ENCODE assay signal across 13 mouse cellular contexts in the genomic region with DNA sequence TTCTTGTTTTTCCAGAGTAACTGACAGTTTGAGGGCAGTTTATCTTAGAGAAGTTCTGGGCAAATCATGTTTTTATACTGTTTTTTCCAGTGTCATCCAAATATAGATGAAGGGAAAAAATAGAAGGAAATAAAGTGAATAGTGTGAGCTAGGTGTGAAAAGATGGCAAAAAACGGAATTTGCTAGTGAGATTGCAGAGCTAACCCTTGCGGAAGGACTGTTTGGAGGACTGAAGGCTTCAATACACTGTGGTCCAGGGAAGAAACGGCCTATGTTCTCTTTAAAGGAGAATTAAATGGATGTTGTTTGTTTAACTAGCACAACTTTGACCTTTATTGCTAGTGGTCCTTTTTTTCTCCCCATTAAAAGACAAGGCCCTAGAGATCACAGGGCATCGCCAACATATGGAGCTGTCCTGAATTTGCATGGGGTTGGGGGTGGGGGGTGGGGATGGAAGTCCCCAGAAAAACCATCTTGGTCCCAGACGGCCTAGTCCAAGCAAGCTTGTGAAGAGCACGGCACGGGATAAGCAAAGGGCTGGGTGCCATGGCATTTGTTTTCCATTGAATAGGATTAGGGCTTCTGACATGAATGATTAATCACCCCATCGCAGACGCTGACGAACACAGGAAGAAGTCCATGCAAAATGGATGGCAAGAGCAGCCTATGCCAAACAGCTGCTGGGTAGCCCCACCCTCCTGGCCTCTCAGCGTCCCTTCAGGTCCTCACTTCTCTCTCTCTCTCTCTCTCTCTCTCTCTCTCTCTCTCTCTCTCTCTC.
DNase-seq lines count a peak whose midpoint lies in the region; ATAC-seq lines count a peak whose summit lies in the region.
"Had no signal": no experiment of that assay in that cellular context is flagged by ENCODE, and none has a peak within 500 bp of the region (broad histone marks: within the 10 kb centered on the region; RNA-seq: fewer than 3 reads in every experiment).

No protein-coding gene starts in this region.

- H3K36me3 ChIP-seq in forebrain, embryonic 11.5 days (ENCODE audit: control insufficient read depth, insufficient read depth, low read length) = no peaks in the 10 kb centered on the region
- no peaks in the 10 kb centered on the region for H3K36me3 ChIP-seq in forebrain, embryonic 10.5 days (replicated peaks)
- no peaks in the 10 kb centered on the region for H3K36me3 ChIP-seq in forebrain, embryonic 13.5 days (ENCODE audit: poor library complexity, severe bottlenecking)
- no peaks in the 10 kb centered on the region for H3K36me3 ChIP-seq in neural tube, embryonic 14.5 days (ENCODE audit: control insufficient read depth, insufficient read depth, low read length)
- H3K36me3 ChIP-seq: embryonic facial prominence, embryonic 12.5 days had no signal

- no peak overlapping the region for H3K27ac ChIP-seq in forebrain, embryonic 11.5 days (ENCODE audit: low read depth, low read length)
- no peak overlapping the region for H3K27ac ChIP-seq in forebrain, embryonic 10.5 days
- no peak overlapping the region for H3K27ac ChIP-seq in forebrain, embryonic 13.5 days
- H3K27ac ChIP-seq in neural tube, embryonic 14.5 days (ENCODE audit: low read depth, low read length) = no peak overlapping the region
- H3K27ac ChIP-seq: embryonic facial prominence, embryonic 12.5 days; kidney, postnatal 0 days had no signal

- no peak overlapping the region for H3K9ac ChIP-seq in forebrain, embryonic 11.5 days (ENCODE audit: low read length)
- H3K9ac ChIP-seq in forebrain, embryonic 13.5 days = no peak overlapping the region
- H3K9ac ChIP-seq in neural tube, embryonic 14.5 days (replicated peaks; ENCODE audit: low read depth, low read length) = no peak overlapping the region
- H3K9ac ChIP-seq: embryonic facial prominence, embryonic 12.5 days had no signal

- DNase-seq in forebrain, embryonic 11.5 days (ENCODE audit: low spot score) = peak; percentile 53
- DNase-seq in forebrain, embryonic 10.5 days (ENCODE audit: extremely low spot score, low spot score) = no peak
- peak; percentile 7 to 12 for DNase-seq in kidney, postnatal 4 days
- no peak for DNase-seq in layer of hippocampus, postnatal 14 days (ENCODE audit: low spot score in 2 of 2)
- DNase-seq in right cerebral cortex, postnatal 25 days = no peak
- DNase-seq in heart, postnatal 14 days = no peak
- DNase-seq: heart, adult 18-20 months had no signal

- ATAC-seq in forebrain, embryonic 11.5 days (replicated peaks; ENCODE audit: low FRiP score) = peak; percentile 82
- ATAC-seq in forebrain, embryonic 13.5 days = peak; percentile 89
- ATAC-seq in neural tube, embryonic 14.5 days (ENCODE audit: low read depth) = peak; percentile 72
- ATAC-seq: Patski had no signal

- no peaks in the 10 kb centered on the region for H3K27me3 ChIP-seq in forebrain, embryonic 11.5 days (ENCODE audit: control insufficient read depth, insufficient read depth, low read length)
- no peaks in the 10 kb centered on the region for H3K27me3 ChIP-seq in forebrain, embryonic 10.5 days (ENCODE audit: poor library complexity, severe bottlenecking)
- no peaks in the 10 kb centered on the region for H3K27me3 ChIP-seq in forebrain, embryonic 13.5 days
- no peaks in the 10 kb centered on the region for H3K27me3 ChIP-seq in neural tube, embryonic 14.5 days (ENCODE audit: control insufficient read depth, insufficient read depth, low read length)
- H3K27me3 ChIP-seq: embryonic facial prominence, embryonic 12.5 days; Patski had no signal

- WGBS in forebrain, embryonic 11.5 days = 40% methylated on average over 11 of the region's 11 CpGs
- 55% methylated on average over 11 of the region's 11 CpGs for WGBS in forebrain, embryonic 10.5 days
- WGBS in forebrain, embryonic 13.5 days = 25% methylated on average over 11 of the region's 11 CpGs
- WGBS in neural tube, embryonic 14.5 days = 18% methylated on average over 11 of the region's 11 CpGs

- H3K9me3 ChIP-seq in forebrain, embryonic 11.5 days (ENCODE audit: control insufficient read depth, low read length) = no peaks in the 10 kb centered on the region
- H3K9me3 ChIP-seq in forebrain, embryonic 10.5 days = no peaks in the 10 kb centered on the region
- no peaks in the 10 kb centered on the region for H3K9me3 ChIP-seq in forebrain, embryonic 13.5 days (replicated peaks)
- H3K9me3 ChIP-seq in neural tube, embryonic 14.5 days (ENCODE audit: control insufficient read depth, low read length) = no peaks in the 10 kb centered on the region
- H3K9me3 ChIP-seq: embryonic facial prominence, embryonic 12.5 days had no signal

- H3K4me3 ChIP-seq in forebrain, embryonic 11.5 days (ENCODE audit: low read depth, low read length) = no peak overlapping the region
- H3K4me3 ChIP-seq in forebrain, embryonic 10.5 days = no peak overlapping the region
- H3K4me3 ChIP-seq in forebrain, embryonic 13.5 days = no peak overlapping the region
- H3K4me3 ChIP-seq in neural tube, embryonic 14.5 days (ENCODE audit: low read depth, low read length) = no peak overlapping the region
- H3K4me3 ChIP-seq: embryonic facial prominence, embryonic 12.5 days had no signal

- H3K4me1 ChIP-seq in forebrain, embryonic 11.5 days (replicated peaks; ENCODE audit: control insufficient read depth, insufficient read depth, low read length) = peaks cover 4% of the 10 kb centered on the region; the same call in 1 of the 2 replicates
- H3K4me1 ChIP-seq in forebrain, embryonic 10.5 days = peaks cover 10% of the 10 kb centered on the region
- H3K4me1 ChIP-seq in forebrain, embryonic 13.5 days = peaks cover 13% of the 10 kb centered on the region
- no peaks in the 10 kb centered on the region for H3K4me1 ChIP-seq in neural tube, embryonic 14.5 days (ENCODE audit: control insufficient read depth, insufficient read depth, low read length)
- H3K4me1 ChIP-seq: embryonic facial prominence, embryonic 12.5 days had no signal

- H3K4me2 ChIP-seq in forebrain, embryonic 11.5 days (ENCODE audit: low read depth, low read length, severe bottlenecking) = no peak overlapping the region
- H3K4me2 ChIP-seq in forebrain, embryonic 13.5 days = peak overlapping the region; percentile 27
- no peak overlapping the region; the same call in 1 of the 2 replicates for H3K4me2 ChIP-seq in neural tube, embryonic 14.5 days (ENCODE audit: low read depth, low read length)
- H3K4me2 ChIP-seq: embryonic facial prominence, embryonic 12.5 days; liver, embryonic 11.5 days had no signal

- intact Hi-C loops in heart, postnatal 14 days (cut with DNase I) = no loop called here

Comparison
In these comparisons a context has a peak if more than half of its experiments do, and no peak if none do; other contexts are left out.
1. DNase-seq: peak in forebrain, embryonic 11.5 days (single experiment) and kidney, postnatal 4 days (2 of 2); none in forebrain, embryonic 10.5 days (single experiment), layer of hippocampus, postnatal 14 days (0 of 2), right cerebral cortex, postnatal 25 days (single experiment) and heart, postnatal 14 days (0 of 2).
2. Peak in every context shown above with its lines, with median percentiles within 50 percentile points of each other: ATAC-seq.